Mouse (Mus musculus) hindbrain, embryonic 16.5 days (tissue): ENCODE results near the gene Mpl. TPM values are rescaled to one million over a fixed set of nuclear protein-coding genes. Genes with fewer than 3 reads are reported as not detected.

Experiments used
- ATAC-seq: fragments of 200-750 bp; cut with Nextera tagmentation; 2 replicates; pipeline ENCODE4 v1.8.0; 2017; ENCODE audit warnings: moderate TSS enrichment, moderate library complexity
- H3K27ac ChIP-seq: fragments of 300-500 bp; sonication (generic); 2 replicates; pipeline ENCODE4 v1.5.1; 2014; ENCODE audit warnings: low read depth, mild to moderate bottlenecking, control low read depth, low read length, moderate library complexity
- H3K27me3 ChIP-seq: fragments of 300-500 bp; sonication (generic); replicated peaks from 2 replicates; pipeline ENCODE4 v1.6.1; 2014; ENCODE audit warnings: low read length; ENCODE audit not compliant: control insufficient read depth, insufficient read depth
- H3K36me3 ChIP-seq: fragments of 300-500 bp; sonication (generic); 2 replicates; pipeline ENCODE4 v1.6.1; 2014; ENCODE audit warnings: mild to moderate bottlenecking, low read length, moderate library complexity, mixed read lengths; ENCODE audit not compliant: control insufficient read depth, insufficient read depth
- H3K4me1 ChIP-seq: fragments of 300-500 bp; sonication (generic); 2 replicates; pipeline ENCODE4 v1.6.1; 2014; ENCODE audit warnings: low read depth, low read length; ENCODE audit not compliant: control insufficient read depth, insufficient read depth
- H3K4me2 ChIP-seq: fragments of 300-500 bp; sonication (generic); 2 replicates; pipeline ENCODE4 v1.6.1; 2014; ENCODE audit warnings: mild to moderate bottlenecking, low read length, control low read depth, moderate library complexity
- H3K4me3 ChIP-seq: fragments of 300-500 bp; sonication (generic); 2 replicates; pipeline ENCODE4 v1.5.1; 2014; ENCODE audit warnings: mild to moderate bottlenecking, low read length, control low read depth, moderate library complexity
- H3K9ac ChIP-seq: fragments of 300-500 bp; sonication (generic); 2 replicates; pipeline ENCODE4 v1.6.1; 2014; ENCODE audit warnings: low read depth, mild to moderate bottlenecking, control low read depth, low read length, moderate library complexity
- H3K9me3 ChIP-seq: fragments of 300-500 bp; sonication (generic); 2 replicates; pipeline ENCODE4 v1.6.1; 2014; ENCODE audit warnings: mild to moderate bottlenecking, low read length, moderate library complexity; ENCODE audit not compliant: control insufficient read depth
- WGBS: fragments of 180-500 bp; shearing (Covaris S2); extraction: QIAGEN DNeasy Blood & Tissue Kit; methylation state at CpG from one replicate; pipeline ENCODE4 v1.1.7; 2014; 5-methylcytosine and 5-hydroxymethylcytosine counted together
- polyA plus RNA-seq: library from polyadenylated mRNA; unstranded; fragments of >200 nt; fragmentation: Nextera tagmentation; extraction: Ambion mirVana; gene quantifications from 2 replicates; pipeline ENCODE4 v1.2.1, GENCODE M21; 2015

Gene Mpl
- polyA plus RNA-seq, 1 experiment from 2014 or later: 0.31 TPM

GRCm38 (mm10) chr4:118416329-118416728 lies 41.0 kb downstream of the Mpl start:
- H3K4me1 ChIP-seq: no peaks in the 10 kb centered on the region
- H3K27ac ChIP-seq: no peak overlapping the region
- no peaks in the 10 kb centered on the region for H3K9me3 ChIP-seq
- ATAC-seq: no peak
- no peaks in the 10 kb centered on the region for H3K27me3 ChIP-seq
- no peak overlapping the region for H3K4me2 ChIP-seq
- peaks cover 42% of the 10 kb centered on the region for H3K36me3 ChIP-seq
- 89% methylated on average over 5 of the region's 5 CpGs for WGBS
- H3K4me3 ChIP-seq: no peak overlapping the region
- no peak overlapping the region for H3K9ac ChIP-seq

GRCm38 (mm10) chr4:118415779-118416178 lies 41.5 kb downstream of the Mpl start:
- no peaks in the 10 kb centered on the region for H3K9me3 ChIP-seq
- H3K36me3 ChIP-seq: peaks cover 38% of the 10 kb centered on the region
- no peak for ATAC-seq
- no peak overlapping the region for H3K4me2 ChIP-seq
- WGBS: 85% methylated on average over 2 of the region's 2 CpGs
- H3K4me1 ChIP-seq: no peaks in the 10 kb centered on the region
- H3K4me3 ChIP-seq: no peak overlapping the region
- no peak overlapping the region for H3K27ac ChIP-seq
- H3K9ac ChIP-seq: no peak overlapping the region
- no peaks in the 10 kb centered on the region for H3K27me3 ChIP-seq

- Histone ChIP-seq H3K4me3 (no peak overlapping the region), H3K4me1 (peaks cover 8% of the 10 kb centered on the region), H3K27ac (no peak overlapping the region), H3K9ac (no peak overlapping the region), H3K4me2 (no peak overlapping the region), H3K36me3 (peaks cover 38% of the 10 kb centered on the region), H3K27me3 (no peaks in the 10 kb centered on the region), H3K9me3 (no peaks in the 10 kb centered on the region)
- ATAC-seq: no peak
- 98% methylated on average over 5 of the region's 5 CpGs for WGBS
Observed at GRCm38 (mm10) chr4:118413553-118413952, 43.8 kb downstream of the Mpl start.

- Histone ChIP-seq H3K9me3 (no peaks in the 10 kb centered on the region), H3K4me3 (no peak overlapping the region), H3K9ac (no peak overlapping the region), H3K27me3 (no peaks in the 10 kb centered on the region), H3K36me3 (peaks cover 33% of the 10 kb centered on the region), H3K4me1 (peaks cover 16% of the 10 kb centered on the region), H3K4me2 (no peak overlapping the region), H3K27ac (no peak overlapping the region)
- ATAC-seq: no peak
- WGBS: 85% methylated on average over 5 of the region's 5 CpGs
Observed at GRCm38 (mm10) chr4:118410871-118411270, 46.4 kb downstream of the Mpl start.

- Histone ChIP-seq H3K9ac (peak within 1 kb of the TSS; percentile 92), H3K9me3 (no peaks in the 10 kb centered on the region), H3K4me1 (peaks cover 16% of the 10 kb centered on the region), H3K4me3 (peak within 1 kb of the TSS; percentile 98), H3K27me3 (no peaks in the 10 kb centered on the region), H3K4me2 (peak within 1 kb of the TSS; percentile 75), H3K27ac (peak within 1 kb of the TSS; percentile 72), H3K36me3 (peaks cover 19% of the 10 kb centered on the region)
- peak; percentile 96 for ATAC-seq
- under 1% methylated on average over 53 of the region's 53 CpGs for WGBS
Observed at GRCm38 (mm10) chr4:118409142-118409900, 48.0 kb downstream of the Mpl start, which contains the start of the genes Szt2 and Med8. TSS of gene Szt2 (minus strand) at chr4:118409273. TSS of gene Med8 (plus strand) at chr4:118409337.

- no peak overlapping the region for H3K9ac ChIP-seq
- peaks cover 28% of the 10 kb centered on the region for H3K36me3 ChIP-seq
- no peak for ATAC-seq
- WGBS: 93% methylated on average over 12 of the region's 12 CpGs
- H3K27ac ChIP-seq: no peak overlapping the region
- H3K9me3 ChIP-seq: no peaks in the 10 kb centered on the region
- H3K4me2 ChIP-seq: no peak overlapping the region
- H3K27me3 ChIP-seq: no peaks in the 10 kb centered on the region
- no peak overlapping the region for H3K4me3 ChIP-seq
- no peaks in the 10 kb centered on the region for H3K4me1 ChIP-seq
Observed at GRCm38 (mm10) chr4:118402701-118403100, 54.6 kb downstream of the Mpl start.

GRCm38 (mm10) chr4:118401918-118402317 lies 55.4 kb downstream of the Mpl start:
- H3K4me2 ChIP-seq: no peak overlapping the region
- no peaks in the 10 kb centered on the region for H3K4me1 ChIP-seq
- no peak overlapping the region for H3K9ac ChIP-seq
- 96% methylated on average over 5 of the region's 5 CpGs for WGBS
- no peak overlapping the region for H3K4me3 ChIP-seq
- no peaks in the 10 kb centered on the region for H3K9me3 ChIP-seq
- ATAC-seq: no peak
- no peak overlapping the region for H3K27ac ChIP-seq
- no peaks in the 10 kb centered on the region for H3K27me3 ChIP-seq
- peaks cover 30% of the 10 kb centered on the region for H3K36me3 ChIP-seq

- 97% methylated on average over 3 of the region's 3 CpGs for WGBS
- H3K9ac ChIP-seq: no peak overlapping the region
- H3K27ac ChIP-seq: no peak overlapping the region
- no peaks in the 10 kb centered on the region for H3K27me3 ChIP-seq
- ATAC-seq: no peak
- H3K4me1 ChIP-seq: no peaks in the 10 kb centered on the region
- no peak overlapping the region for H3K4me2 ChIP-seq
- no peak overlapping the region for H3K4me3 ChIP-seq
- no peaks in the 10 kb centered on the region for H3K9me3 ChIP-seq
- peaks cover 32% of the 10 kb centered on the region for H3K36me3 ChIP-seq
Observed at GRCm38 (mm10) chr4:118401421-118401820, 55.9 kb downstream of the Mpl start.

- no peak for ATAC-seq
- H3K4me3 ChIP-seq: no peak overlapping the region
- H3K4me1 ChIP-seq: no peaks in the 10 kb centered on the region
- H3K27ac ChIP-seq: no peak overlapping the region
- no peaks in the 10 kb centered on the region for H3K9me3 ChIP-seq
- peaks cover 36% of the 10 kb centered on the region for H3K36me3 ChIP-seq
- H3K27me3 ChIP-seq: no peaks in the 10 kb centered on the region
- 93% methylated on average over 6 of the region's 6 CpGs for WGBS
- no peak overlapping the region for H3K9ac ChIP-seq
- H3K4me2 ChIP-seq: no peak overlapping the region
Observed at GRCm38 (mm10) chr4:118398400-118398799, 58.9 kb downstream of the Mpl start.
